ENCODE assay signal across 8 mouse cellular contexts in genomic region chr2:170307589-170308021, GRCm38 (mm10).
DNase-seq lines count a peak whose midpoint lies in the region; ATAC-seq and TF ChIP-seq lines count a peak whose summit lies in the region.

No protein-coding gene starts in this region.

- H3K27ac ChIP-seq in gastrocnemius, adult 2 months: peak overlapping the region; percentile 67
- peak overlapping the region; percentile 93 for H3K27ac ChIP-seq in embryonic fibroblast, embryonic 13.5 days (ENCODE audit: insufficient read depth, low read length)
- no peak overlapping the region for H3K27ac ChIP-seq in layer of hippocampus, adult 2 months

- no peak for DNase-seq in gastrocnemius, adult 2 months
- no peak for DNase-seq in gastrocnemius, postnatal 25 days
- DNase-seq in 416B (ENCODE audit: low read depth): peak; percentile 71
- no peak for DNase-seq in layer of hippocampus, adult 2 months (ENCODE audit: low spot score in 2 of 2)
- DNase-seq in ovary, postnatal 10 days (ENCODE audit: low spot score): no peak
- no peak for DNase-seq in embryo, embryonic 10 days (ENCODE audit: low spot score)

- H3K4me1 ChIP-seq in embryonic fibroblast, embryonic 13.5 days (ENCODE audit: control insufficient read depth, insufficient read depth, low read length): peaks cover 4% of the 10 kb centered on the region; the same call in 1 of the 2 replicates

- TF ChIP-seq POLR2A in embryonic fibroblast, embryonic 13.5 days (IDR thresholded peaks at IDR 0.05; ENCODE audit: low read depth, low read length): no peak

- intact Hi-C loops in gastrocnemius, adult 2 months (cut with DNase I): no loop called here

- H3K4me3 ChIP-seq in gastrocnemius, adult 2 months: no peak overlapping the region
- H3K4me3 ChIP-seq in embryonic fibroblast, embryonic 13.5 days (ENCODE audit: insufficient read depth, low read length): no peak overlapping the region
- no peak overlapping the region for H3K4me3 ChIP-seq in layer of hippocampus, adult 2 months

- no peak for TF ChIP-seq CTCF in gastrocnemius, adult 2 months (IDR thresholded peaks at IDR 0.05)
- TF ChIP-seq CTCF in embryonic fibroblast, embryonic 13.5 days (IDR thresholded peaks at IDR 0.05; ENCODE audit: borderline replicate concordance, insufficient read depth, low read length): no peak
- TF ChIP-seq CTCF in layer of hippocampus, adult 2 months (conservative IDR thresholded peaks at IDR 0.05): no peak

- peak; percentile 89 for ATAC-seq in megakaryocyte, adult 5-6 weeks (ENCODE audit: poor library complexity, severe bottlenecking)
